Mouse (Mus musculus) gonadal fat pad, adult 2 months (tissue): Measurements from ENCODE around the gene Shisa5. TPM values are rescaled to one million over a fixed set of nuclear protein-coding genes. Genes with fewer than 3 reads are reported as not detected.

Source experiments
- DNase-seq: peaks from one replicate; pipeline ENCODE4 v3.0.0-alpha.2; 2012; ENCODE audit warnings: low read depth
- polyA plus RNA-seq: library from polyadenylated mRNA; depleted of rRNA; stranded (reverse); fragments of >200 nt; gene quantifications from 2 replicates; pipeline ENCODE4 v1.2.3, GENCODE M21; 2012; rRNA removed

Shisa5 gene
- polyA plus RNA-seq, result 224 and 225 TPM in 2 replicates

DNA sequence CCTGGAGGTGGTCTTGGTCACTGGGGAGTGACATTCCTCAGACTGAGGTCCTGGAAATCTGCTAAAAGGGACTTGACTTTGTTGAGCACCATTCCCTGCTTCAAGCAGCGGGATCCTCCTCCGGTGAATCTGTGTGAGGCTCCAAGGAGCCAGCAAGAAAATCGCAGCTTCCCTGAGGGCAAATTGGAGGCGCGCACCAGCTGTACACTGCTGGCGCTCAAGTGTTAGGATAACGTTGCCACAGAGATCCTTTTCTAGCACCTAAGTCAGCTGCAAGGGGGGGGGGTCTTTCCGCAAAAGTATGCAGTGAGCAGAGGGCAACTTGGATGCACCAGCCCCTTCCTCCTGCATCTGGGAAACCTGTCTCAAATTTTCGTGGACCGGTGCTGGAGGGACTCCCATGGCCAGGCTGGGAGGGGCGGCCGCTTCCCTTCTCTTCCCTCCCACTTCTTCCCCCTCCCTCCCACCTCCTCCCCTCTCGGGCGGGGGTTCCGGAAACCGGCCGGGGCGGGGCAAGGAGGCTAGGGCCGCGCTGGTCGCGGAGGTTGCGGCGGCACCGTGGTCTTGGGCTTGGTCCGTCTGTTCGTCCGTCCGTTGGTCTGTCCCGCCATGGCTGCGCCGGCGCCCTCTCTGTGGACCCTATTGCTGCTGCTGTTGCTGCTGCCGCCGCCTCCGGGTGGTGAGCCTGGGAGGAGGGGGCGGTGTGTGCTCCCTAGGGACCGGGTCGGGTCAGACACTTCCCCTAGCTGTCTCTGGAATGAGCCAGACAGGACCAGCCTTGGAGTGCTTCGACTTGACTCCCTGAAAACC lies at the start of gene Shisa5:
TSS of gene Shisa5 (plus strand) at position 480 of the 810 bp plus-strand sequence.
- DNase-seq, result no peak

DNA sequence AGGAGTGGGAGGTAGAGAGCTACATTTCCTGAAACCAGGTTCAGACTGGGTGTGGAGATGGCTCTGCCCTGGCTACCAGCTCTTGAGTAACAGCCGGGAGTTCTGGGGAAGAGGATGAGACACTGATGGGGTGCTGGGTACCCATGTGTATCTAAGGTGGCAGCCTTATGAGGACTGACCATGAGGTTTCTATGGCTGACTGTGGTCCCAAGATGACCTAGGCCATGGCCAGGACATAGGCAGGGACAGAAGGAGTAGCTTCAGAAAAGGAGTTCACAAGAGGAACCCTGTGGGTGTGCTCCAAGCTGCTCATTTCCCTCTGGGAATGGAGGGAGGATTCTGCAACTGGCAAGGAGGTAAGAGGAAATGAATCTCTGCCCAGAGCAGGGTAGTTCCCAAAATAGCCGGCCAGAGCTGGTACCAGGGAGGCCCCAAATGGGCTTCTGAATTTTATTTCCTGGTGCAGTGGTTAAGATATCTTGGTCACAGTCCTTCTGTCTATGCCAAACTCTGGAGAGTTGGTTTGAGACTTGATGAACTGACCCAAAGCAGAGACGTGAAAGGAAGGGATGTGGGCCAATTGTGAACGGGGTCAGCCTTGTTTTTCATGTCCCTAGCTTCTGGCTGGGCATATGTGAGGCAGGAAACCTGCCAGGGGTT lies 48.4 kb upstream of the Shisa5 start:
- DNase-seq, result no peak

DNA sequence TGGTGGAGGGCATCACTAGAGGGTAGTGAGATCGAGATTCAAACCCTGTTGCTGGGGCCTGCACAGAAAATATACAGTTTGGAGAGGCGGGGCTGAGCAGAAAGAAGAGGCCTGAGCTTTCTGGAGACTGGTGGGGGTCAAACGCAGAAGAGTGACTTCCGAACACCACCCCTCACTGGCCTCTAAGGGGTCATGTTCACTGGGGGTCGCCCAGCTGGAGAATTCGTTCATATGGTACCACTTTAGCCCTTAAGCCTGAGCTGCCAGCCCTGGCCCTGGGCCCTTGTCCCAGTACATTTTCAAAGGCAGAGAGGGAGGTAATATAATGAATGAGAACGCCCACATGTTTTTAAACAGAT lies 47.9 kb upstream of the Shisa5 start:
- no peak for DNase-seq

DNA sequence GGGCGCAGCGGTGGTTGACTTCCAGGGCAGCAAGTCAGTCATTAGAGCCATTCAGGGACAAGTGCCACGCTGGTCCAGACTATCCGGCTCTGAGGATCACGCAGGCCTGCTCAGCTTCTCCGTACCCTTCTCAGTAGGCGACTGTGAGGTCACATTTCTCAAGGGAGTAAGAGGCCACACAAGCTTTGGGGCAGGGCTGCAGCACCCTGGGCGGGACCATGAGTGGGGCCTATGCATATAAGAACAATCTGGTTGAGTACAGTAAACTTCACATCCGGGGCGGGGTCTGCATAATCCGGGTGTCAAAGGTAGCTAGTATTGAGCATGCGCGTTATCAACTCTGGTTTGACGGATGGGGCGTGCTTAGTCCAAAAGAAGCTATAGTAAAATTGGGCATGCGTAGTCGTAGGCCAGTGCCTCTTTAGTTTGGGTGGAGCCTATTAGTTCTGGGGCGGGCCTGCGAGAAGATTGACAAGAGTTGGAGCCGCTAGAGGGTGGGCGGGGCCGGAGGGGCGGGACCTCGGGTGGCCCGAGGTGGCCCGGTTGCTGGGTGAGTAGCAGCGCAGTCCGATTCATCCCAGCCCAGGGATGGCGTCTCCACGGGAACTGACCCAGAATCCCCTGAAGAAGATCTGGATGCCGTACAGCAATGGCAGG lies 46.8 kb upstream of the Shisa5 start, which contains the start of gene Pfkfb4:
TSS of gene Pfkfb4 (plus strand) at position 351 of the 657 bp plus-strand sequence.
- peak; percentile 97 for DNase-seq

DNA sequence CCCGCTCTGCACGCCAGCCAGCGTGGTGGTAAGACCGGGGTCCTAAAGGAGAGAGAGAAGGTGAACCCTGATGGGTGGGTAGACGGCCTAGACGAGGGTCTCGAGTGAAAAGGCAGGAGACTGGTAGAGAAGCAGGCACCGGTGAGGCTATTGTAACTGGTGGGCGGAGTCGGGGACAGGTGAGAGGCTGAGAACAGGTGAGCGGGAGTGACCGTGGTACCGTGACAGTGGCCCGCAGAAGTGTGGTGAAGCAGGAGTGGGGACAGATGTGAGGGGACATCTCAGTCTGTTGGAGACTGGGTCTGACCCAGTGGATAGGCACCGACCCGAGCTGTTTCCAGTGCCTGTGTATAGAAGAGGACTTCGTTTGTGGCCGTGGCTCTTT lies 46.3 kb upstream of the Shisa5 start:
- no peak for DNase-seq

DNA sequence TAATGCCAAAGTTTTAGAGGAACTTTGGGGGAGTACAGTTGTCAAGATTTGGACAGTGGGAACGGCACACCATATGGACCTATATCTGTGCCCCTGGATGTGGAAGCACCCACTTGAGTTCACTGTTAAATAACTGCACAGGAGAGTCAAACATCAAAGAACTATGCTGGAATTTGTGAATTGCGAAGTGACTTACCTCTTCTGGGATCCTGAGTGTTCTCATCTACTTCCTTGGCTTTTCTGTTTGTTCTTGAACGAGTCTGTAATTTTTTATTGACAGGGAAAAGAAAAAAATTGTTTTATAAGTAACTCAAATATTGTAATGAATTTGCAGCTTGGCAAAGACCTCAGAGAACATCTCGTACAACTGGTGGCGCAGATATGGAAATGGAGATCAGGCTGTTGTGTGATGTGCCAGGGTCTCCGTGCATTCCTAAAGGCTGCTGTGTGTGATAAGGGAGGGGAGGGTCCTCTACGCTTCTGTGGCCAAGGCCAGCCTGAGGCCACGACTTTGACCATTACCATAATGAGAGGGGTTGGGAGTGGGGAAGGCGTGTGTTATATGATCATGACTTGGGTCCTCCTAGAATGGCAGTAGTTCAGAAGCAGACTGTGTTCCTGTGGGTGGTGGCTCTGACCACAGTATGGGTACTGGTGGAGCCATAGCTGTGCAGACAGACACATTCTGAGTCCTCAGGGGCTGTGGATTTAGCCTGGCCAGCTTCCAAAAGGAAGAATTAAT lies 45.6 kb upstream of the Shisa5 start:
- no peak for DNase-seq

DNA sequence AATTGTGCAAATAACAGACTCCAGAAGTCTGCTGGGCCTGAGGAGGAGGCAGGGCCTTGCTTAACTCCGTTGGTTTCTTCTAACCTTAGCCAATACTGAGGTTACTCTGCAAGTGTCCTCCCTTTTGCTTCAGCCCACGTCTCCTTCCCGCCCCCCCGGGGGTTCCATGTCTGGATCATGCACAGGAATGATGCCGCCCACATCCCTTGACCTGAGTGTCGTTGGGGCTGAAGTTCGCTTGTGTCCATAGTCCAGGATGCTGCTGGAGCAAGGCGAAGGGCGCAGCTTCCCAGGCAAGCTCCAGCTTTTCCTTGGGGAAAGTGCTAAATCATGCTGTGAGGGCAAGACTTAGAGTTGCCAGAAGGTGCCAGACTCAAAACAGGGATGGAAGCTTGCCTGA lies 42.0 kb upstream of the Shisa5 start:
- no peak for DNase-seq

DNA sequence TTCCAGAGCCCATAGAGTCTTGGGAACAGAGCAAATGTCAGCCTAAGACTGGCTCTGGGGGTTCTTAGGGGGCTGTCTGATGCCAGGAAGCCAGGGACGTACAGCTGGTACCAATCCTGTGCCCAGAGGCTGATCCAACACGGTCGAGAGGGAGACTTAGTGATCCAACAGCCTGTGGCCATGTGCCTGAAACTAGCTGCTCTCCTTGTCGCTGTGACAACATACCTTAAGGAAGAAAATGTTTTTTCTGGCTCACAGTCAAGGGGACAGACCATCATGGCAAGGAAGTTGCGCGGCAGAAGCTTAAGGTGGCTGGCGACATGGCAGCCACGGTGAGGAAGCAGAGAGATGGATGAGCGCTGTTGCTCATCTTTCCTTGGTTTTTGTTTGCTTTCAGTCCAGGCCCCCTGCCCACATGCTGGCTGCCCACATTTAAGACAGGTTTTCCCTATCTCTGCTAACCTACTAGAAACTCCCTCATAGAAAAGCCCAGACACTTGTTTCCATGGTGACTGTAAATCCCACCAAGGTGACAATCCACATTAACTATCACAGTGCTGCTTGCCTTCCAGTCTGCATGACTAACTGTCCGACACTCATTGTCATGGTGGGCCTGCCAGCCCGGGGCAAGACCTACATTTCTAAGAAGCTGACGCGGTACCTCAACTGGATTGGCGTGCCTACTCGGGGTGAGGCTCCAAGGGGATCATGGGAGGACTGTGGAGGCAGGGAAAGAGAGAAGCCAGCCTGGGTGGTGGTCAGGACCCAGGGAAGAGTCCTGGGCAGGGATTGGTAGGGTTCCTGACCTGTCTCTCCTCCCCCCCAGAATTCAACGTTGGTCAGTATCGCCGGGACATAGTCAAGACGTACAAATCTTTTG lies 39.8 kb upstream of the Shisa5 start:
- no peak for DNase-seq

DNA sequence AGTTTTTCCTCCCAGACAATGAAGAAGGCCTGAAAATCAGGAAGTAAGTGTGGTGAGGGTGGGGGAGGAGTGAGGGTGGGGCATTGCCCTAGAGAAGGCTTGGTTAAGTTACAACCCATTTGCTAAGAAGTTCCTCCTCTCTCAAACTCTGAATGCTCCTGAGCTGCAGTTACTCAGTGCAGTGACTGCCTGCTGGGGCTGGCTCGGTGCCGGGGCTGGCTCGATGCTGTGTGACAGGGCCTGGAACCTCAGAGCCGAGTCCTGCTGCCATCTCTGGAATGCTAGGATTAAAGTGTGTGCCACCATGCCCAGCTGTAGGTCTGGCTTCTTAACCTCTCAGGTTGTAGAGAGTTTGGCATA lies 39.2 kb upstream of the Shisa5 start:
- no peak for DNase-seq

DNA sequence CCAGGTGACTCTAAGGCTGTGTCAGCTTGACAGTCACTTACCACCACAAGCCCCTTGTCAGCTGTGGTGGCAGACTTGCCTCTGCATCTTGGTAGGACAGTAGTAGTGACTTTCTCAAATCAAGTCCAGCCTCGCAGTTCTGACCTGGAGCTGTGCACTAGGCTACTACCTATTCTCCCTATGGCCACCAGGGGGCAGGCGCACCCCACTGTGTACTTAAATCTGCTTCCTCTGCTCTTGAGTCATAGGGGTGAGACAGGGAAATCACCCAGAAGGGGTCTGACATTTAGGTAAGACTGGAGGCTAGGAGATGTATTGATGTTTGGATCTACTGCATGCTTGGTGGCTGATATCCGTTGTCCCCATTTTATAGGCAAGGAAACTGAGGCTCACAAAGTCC lies 37.6 kb upstream of the Shisa5 start:
- no peak for DNase-seq

DNA sequence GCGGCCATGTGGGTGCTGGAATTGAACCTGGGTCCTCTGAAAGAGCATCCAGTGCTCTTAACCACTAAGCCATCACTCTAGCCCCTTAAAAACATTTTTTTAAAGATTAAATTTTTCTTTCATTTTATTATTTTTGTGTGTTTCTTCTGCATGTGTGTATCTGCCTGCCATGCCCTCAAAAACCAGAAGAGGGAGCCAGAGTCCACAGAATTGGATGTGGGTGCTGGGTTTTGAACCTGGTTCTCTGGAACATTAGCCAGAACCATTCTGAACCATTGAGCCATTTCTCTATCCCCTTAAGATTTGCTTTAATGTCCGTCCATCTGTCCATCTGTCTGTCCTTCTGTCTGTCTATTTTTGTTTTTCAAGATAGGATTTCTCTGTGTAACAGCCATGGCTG lies 35.2 kb upstream of the Shisa5 start:
- DNase-seq, result no peak

DNA sequence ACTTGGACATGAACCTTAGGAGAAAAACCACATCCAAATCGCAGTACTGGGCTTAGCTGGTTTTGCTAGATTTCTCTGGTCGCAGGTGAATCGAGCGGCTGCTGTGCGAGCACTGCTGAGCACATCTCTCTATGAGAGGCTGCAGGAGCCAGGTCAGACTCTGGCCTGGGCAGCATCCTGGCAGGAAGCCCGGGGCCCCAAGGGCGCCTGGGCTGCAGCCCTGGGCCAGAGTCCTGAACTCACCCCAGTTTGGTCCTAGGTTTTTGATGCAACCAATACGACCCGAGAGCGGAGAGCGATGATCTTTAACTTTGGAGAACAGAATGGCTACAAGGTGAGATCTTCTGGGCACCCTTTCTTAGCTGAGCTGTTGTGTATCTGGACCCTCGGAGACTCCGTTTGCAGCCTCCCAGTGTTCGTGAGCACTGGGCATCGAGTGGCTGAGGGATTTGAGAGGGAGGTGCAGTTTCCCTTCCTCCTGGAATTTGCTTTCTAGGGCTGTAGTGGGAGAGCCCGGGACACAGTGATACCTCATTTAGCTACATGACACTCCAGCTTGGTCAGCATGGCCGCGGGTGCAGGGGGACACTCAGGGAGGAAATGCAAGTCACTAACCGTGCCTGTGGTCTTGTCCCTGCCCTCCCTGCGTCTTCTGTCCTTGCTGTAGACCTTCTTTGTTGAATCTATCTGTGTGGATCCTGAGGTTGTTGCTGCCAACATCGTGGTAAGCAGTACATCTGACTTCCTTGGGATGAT lies 31.2 kb upstream of the Shisa5 start:
- no peak for DNase-seq

DNA sequence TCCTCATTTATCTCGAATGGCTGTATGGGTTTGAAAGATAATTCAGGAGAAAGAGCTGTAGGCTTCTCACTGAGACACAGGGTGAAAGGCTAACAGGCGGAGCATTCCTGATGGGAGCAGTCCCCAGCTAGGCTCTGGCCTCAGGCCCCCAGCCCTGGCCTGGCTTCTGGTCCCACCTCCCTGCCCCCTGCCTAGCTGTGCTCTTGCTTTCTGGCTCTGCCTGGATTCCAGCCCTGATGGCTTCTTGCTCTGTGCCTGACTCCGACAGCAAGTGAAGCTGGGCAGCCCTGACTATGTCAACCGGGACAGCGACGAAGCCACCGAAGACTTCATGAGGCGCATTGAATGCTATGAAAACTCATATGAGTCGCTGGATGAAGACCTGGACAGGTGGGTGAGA lies 30.3 kb upstream of the Shisa5 start:
- no peak for DNase-seq

DNA sequence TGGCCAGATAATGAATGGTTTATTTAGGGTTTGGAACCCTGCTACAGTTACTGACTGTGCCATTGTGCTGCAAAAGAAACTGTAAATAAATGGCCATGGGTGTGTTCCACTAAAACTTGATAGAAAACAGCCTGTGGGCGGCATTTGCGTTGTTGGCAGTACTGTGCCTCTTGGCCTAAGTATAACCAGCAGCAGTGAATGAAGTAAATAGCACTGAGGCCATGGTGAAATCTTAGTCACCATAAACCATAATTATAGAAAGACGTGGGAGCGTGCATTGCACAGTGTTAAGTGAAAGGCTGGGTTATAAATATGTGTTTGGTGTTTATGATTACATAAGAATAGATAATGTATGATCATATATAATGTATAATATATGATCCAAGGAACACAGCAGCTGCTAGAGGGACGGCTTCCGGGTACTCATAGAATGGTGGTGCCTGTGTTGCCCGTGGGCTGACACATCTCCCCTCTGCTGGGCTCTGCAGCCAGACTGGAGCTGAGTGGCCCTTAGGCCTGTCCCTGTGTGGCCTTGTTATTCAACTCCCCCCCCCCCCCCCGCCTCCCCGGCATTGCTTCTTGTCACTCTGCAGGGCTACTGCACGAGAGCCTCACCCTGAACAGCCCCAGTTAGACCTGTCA lies 29.2 kb upstream of the Shisa5 start:
- DNase-seq, result no peak

DNA sequence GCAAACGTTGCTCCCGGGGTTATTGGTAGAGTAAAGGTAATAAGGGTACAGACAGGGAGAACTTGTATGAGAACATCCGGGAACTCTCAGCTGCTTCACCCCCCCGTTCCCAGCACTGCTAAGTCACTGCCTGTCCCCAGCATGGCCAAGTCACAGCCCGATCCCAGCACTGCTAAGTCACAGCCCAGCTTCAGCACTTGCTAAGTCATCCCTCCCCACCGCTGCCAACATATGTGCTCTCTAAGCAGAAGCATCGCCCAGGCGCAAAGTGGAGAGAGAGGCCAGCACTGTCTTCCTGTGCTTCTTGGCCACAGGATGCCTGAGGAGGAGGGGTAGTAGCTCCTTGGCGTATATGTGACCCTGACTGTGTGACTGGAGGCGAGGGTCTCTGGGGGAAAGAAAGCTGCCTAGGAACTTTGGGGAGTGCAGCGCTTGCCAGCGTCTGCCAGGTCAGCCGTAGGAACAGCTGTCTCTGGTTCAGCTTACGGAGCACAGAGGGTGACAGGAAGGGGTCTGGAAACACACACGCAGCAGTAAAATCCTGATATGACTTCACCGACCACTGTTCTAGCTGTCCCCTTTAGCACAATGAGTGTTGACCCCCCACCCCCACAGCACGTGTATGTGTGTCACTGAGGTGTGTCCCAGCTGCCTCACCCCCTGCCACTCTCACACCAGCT lies 28.6 kb upstream of the Shisa5 start:
- no peak for DNase-seq

DNA sequence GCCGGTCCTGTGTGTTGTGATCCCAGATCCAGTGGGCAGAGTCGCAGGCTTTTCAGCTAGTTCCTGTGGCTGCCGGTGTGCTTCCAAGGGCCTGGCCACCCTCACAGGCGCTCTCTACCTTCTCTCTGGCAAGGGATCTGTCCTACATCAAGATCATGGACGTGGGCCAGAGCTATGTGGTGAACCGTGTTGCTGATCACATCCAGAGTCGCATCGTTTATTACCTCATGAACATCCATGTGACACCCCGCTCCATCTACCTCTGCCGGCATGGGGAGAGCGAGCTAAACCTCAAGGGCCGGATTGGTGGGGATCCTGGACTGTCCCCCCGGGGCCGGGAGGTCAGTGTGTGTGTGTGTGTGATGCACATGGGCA lies 28.1 kb upstream of the Shisa5 start:
- DNase-seq, result no peak

DNA sequence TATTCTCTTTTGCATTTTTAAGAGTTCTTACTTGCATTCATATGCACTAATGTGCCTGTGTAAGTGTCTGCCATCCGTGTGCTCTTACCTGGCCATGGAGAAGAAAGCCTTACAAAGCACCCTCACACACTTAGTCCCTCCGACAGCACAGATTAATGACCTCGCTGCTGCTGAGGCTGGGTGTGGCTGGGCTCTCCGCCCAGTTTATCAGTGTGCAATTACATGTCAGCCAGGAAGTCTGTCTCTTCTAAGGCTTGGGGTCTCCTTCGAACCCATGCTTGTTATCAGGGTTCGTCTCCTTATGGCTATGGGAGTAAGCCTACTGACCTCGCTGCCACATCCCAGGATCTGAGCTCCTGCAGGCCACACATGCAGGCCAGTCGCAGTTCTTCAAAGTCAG lies 23.0 kb upstream of the Shisa5 start:
- no peak for DNase-seq

DNA sequence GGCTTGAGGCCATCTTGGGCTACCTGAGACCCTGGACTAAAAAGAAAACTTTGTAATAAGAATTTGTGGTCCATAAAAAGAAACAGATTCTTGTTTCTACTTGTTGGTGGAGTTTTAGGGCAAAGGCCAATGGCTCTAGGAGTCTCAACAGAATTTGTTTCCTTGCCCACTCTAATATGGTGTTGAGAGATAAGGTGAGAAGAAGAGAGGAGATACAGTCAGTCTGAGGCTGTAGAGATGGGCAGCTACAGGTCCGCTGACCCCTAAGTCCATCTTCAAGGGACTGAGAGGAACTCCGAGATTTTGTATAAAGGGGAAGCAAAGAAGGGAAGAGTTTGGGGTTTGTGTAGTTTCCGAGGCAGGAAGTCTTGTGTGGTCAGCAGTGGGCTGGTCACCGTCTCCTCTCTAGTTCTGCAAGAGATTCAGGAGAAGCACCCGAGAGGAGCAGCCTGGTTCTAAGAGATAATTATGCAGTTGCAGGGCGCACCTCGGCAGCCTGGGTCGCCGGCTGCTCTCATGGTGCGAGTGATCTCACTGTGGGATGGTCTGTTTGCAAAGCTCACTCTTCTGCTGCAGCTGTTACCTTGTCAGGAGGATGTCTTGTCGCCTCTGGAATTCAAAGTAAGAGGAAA lies 21.3 kb upstream of the Shisa5 start:
- no peak for DNase-seq

DNA sequence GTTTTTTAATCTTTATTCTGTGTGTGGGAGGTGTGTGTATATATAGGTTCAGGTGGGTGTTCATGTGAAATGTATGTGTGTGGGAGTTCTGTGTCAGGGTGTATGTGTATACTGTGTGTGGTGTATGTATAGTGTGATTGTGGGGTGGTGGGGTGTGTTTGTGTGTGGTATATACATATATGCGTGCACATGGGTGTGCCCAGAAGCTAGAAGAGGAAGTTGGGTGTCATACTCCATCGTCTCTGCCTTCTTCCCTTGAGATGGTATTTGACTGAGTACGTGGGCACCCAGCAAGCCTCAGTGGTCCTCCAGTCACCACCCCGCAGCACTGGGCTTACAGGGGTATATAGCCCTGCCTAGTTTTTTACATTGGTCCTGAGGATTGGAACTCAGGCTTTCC lies 16.9 kb upstream of the Shisa5 start:
- no peak for DNase-seq
